27 mouse cellular contexts compared by ENCODE assay signal in genomic region chr2:50267046-50267445, GRCm38 (mm10).
"Had no signal": no experiment of that assay in that cellular context is flagged by ENCODE, and none has a peak within 500 bp of the region (broad histone marks: within the 10 kb centered on the region; RNA-seq: fewer than 3 reads in every experiment).

No protein-coding gene starts in this region.

- H3K27me3 ChIP-seq: heart, embryonic 13.5 days; heart, embryonic 15.5 days; hindbrain, embryonic 13.5 days; hindbrain, embryonic 15.5 days; kidney, embryonic 15.5 days; limb, embryonic 12.5 days; liver, embryonic 13.5 days; liver, embryonic 15.5 days had no signal

- H3K4me3 ChIP-seq: heart, adult 2 months; heart, embryonic 13.5 days; heart, embryonic 15.5 days; hindbrain, embryonic 10.5 days; hindbrain, embryonic 13.5 days; hindbrain, embryonic 15.5 days; kidney, embryonic 15.5 days; limb, embryonic 12.5 days; liver, embryonic 13.5 days; liver, embryonic 15.5 days had no signal

- H3K9ac ChIP-seq: heart, embryonic 13.5 days; heart, embryonic 15.5 days; hindbrain, embryonic 13.5 days; hindbrain, embryonic 15.5 days; kidney, embryonic 15.5 days; limb, embryonic 12.5 days; liver, embryonic 13.5 days; liver, embryonic 15.5 days had no signal

- ATAC-seq: hindbrain, postnatal 0 days; intestine, embryonic 16.5 days had no signal

- H3K36me3 ChIP-seq: heart, embryonic 13.5 days; heart, embryonic 15.5 days; hindbrain, embryonic 10.5 days; hindbrain, embryonic 13.5 days; hindbrain, embryonic 15.5 days; kidney, embryonic 15.5 days; limb, embryonic 12.5 days; liver, embryonic 13.5 days; liver, embryonic 15.5 days had no signal

- DNase-seq: gastrocnemius, postnatal 14 days; gastrocnemius, postnatal 36 days; heart, adult 11 months; heart, adult 2 months; heart, postnatal 4 days; kidney, adult 11 months; kidney, adult 2 months; kidney, adult 9 months; kidney, postnatal 14 days; kidney, postnatal 36 days; layer of hippocampus, adult 9-11 months; layer of hippocampus, postnatal 36 days; left cerebral cortex, postnatal 4 days; liver; liver, embryonic 13.5 days had no signal

- H3K27ac ChIP-seq: heart, adult 2 months; heart, embryonic 13.5 days; heart, embryonic 15.5 days; hindbrain, embryonic 10.5 days; hindbrain, embryonic 13.5 days; hindbrain, embryonic 15.5 days; hindbrain, postnatal 0 days; kidney, embryonic 15.5 days; limb, embryonic 12.5 days; liver, embryonic 13.5 days; liver, embryonic 15.5 days had no signal

- H3K4me1 ChIP-seq: heart, embryonic 13.5 days; heart, embryonic 15.5 days; hindbrain, embryonic 10.5 days; hindbrain, embryonic 13.5 days; hindbrain, embryonic 15.5 days; limb, embryonic 12.5 days; liver, embryonic 13.5 days; liver, embryonic 15.5 days had no signal

- H3K9me3 ChIP-seq: heart, embryonic 13.5 days; heart, embryonic 15.5 days; hindbrain, embryonic 10.5 days; hindbrain, embryonic 13.5 days; hindbrain, embryonic 15.5 days; kidney, embryonic 15.5 days; limb, embryonic 12.5 days; liver, embryonic 13.5 days; liver, embryonic 15.5 days had no signal

- H3K4me2 ChIP-seq: heart, embryonic 11.5 days; heart, embryonic 13.5 days; heart, embryonic 15.5 days; hindbrain, embryonic 13.5 days; hindbrain, embryonic 15.5 days; kidney, embryonic 15.5 days; limb, embryonic 12.5 days; liver, embryonic 11.5 days; liver, embryonic 13.5 days; liver, embryonic 15.5 days had no signal
